Mouse (Mus musculus): ENCODE data around the gene Spock1.

Gene Spock1

DNA sequence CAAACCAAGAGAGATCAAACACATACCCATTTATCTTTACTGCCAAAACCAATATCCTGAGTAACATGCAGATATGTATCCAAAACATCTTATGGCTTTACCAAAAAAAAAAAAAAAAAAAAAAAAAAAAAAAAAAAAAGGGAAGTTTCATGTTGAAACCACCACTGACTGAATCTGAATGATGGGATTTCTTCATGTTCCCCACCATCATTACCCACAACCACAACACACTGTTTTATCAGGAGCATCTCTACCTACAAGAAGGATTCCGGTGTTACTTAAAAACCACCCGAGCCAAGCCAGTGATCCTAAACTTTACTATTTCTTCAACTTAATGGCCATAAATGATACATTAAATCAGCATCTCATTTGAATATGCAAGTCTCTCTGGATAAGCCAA, 109.5 kb downstream of the Spock1 start:
- no peak for DNase-seq (ENCODE audit: low read depth)

GRCm38 (mm10) chr13:57796951-57797692, 111.0 kb downstream of the Spock1 start:
- DNase-seq (ENCODE audit: low read depth) = no peak

DNA sequence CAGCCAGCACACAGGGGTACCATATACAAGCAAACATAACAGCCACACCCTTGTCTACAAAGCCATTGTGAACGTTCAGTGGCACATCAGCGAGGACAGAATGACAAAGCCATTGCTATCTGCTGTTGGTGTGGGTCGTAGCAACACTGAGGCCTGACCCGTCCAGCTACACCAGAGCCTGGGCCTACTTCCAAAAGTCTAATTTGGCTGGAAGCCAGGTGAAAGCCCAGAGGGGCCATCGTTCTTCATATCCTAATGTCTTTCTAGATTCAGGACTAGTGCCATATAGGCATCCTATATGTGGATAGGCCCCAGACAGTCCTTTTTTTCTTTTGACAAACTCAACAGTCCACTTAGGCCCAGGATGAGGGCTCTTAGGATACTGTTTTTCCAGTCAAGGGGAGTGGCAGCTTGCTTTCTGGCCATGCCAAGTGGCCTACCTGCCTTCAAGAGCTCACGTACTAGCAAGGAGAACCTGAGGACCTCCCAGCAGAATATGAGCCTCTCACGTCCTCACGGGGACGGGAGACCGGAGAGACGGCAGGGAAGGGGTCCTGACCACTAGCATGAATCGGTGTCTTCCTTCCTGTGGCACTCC, 114.4 kb downstream of the Spock1 start:
- no peak for DNase-seq (ENCODE audit: low read depth)

DNA sequence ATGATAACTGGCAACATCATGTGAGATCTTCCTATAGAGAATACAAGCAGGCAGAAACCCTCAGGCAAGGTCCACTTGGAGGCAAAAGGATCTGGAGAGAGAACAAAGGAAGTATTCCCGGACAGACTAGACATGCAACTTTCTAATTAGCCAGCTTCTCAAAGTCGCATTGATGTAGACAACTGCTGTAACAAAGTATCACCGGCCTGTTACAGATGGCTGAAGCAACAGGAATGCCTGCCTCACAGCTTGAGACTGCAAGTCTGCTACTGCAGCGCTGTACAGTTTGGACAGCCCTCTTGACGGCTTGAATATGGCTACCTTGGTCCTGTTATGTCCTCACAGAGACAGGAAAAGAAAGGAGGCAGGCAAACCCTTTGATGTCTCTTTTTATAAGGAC, 118.3 kb downstream of the Spock1 start:
- no peak for DNase-seq (ENCODE audit: low read depth)

DNA sequence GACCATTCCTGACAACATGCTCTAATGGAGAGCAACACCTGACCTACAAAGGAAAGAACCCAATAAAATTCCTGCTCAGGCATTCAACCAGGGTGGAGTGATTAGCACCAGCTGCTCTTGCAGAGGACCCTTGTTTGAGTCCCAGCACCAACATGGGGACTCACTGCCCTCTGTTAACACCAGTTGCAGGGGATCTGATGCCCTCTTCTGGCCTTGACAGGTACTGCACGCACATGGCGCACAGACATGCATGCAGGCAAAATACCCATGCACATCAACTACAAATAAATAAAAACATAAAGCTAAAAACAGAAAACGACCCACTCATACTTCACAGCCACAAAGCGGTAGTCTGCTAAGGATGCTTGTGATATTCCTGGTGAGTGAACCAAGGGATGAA, 119.8 kb downstream of the Spock1 start:
- no peak for DNase-seq (ENCODE audit: low read depth)

DNA sequence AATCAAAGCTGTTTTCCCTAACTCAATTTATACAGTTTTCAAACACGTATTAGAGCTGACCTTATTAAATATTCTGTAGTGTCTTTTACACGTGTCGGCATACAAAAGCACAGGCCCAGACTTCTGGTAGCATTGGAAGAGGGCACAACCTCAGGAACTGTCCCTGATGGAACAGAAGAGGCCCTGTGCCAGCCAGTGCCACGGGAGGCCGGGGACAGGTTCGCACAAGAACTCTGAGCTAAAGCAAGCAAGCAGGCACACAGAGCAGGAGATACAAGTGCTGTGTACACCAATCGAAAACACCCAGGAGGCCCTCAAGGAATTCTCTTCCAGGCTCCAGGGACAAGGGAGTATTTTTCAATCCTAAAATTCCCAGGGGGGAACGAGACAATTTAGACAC, 121.9 kb downstream of the Spock1 start:
- no peak for DNase-seq (ENCODE audit: low read depth)

DNA sequence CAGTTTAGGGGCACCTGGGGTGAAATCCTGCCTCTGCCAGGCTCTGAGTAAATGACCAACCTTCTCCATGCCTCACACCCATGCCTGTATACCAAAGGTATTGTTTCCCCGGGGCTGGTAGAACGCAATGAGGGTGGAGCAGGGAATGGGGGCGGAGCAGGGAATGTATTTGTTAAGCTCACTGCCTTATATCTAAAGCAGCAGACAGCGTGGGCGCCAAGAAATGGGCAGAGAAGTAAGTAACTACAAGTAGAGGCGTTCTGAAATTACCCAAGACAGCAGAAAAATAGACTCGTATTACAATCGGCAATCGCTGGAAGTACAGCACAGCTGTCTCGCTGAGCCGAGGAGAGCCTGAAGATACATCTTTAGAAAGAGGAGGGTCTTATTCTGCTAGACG, 125.2 kb downstream of the Spock1 start:
- no peak for DNase-seq (ENCODE audit: low read depth)

GRCm38 (mm10) chr13:57782107-57782561, 126.0 kb downstream of the Spock1 start:
- no peak for DNase-seq (ENCODE audit: low read depth)

DNA sequence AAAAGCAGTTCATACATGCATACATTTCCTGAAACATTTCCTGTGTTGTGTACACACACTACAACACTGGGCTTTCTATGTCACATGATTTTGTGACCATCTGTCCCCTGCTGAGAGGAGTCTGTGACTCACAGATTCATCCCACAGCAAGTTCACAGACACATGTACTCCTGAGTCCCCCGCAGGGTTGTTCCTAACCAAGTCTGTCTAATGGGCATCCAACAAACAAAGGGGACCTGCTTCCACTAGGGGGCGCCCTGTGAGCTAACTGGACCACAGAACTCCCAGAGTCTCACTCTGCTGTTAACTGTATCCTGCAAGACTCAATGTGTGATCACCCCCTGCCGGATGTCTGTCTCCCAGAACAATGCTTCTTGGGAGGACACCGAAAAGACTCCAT, 129.0 kb downstream of the Spock1 start:
- DNase-seq (ENCODE audit: low read depth) = no peak

GRCm38 (mm10) chr13:57778524-57778923, 129.6 kb downstream of the Spock1 start:
- DNase-seq (ENCODE audit: low read depth) = no peak

DNA sequence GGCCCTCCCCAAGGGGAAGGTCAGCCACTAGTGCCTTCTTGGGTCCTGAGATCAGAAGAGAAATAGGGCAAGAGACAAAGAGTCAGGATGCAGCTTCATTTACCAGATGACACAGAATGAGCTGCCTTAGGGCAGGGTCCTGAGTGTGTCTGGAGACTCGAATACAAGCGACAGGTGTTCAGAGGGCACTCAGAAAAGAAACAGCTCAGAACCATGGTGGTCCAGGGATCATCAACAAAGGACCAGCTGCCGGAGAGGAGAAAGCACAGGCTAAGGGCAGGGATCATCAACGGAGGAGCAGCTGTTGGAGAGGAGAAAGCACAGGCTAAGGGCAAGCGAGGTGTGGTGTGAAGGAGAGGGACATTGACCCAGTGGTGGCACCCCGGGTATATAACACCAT, 136.1 kb downstream of the Spock1 start:
- no peak for DNase-seq (ENCODE audit: low read depth)

GRCm38 (mm10) chr13:57766721-57767120, 141.4 kb downstream of the Spock1 start:
- DNase-seq (ENCODE audit: low read depth) = no peak

GRCm38 (mm10) chr13:57761122-57761521, 147.0 kb downstream of the Spock1 start:
- DNase-seq (ENCODE audit: low read depth) = no peak

GRCm38 (mm10) chr13:57760618-57761017, 147.5 kb downstream of the Spock1 start:
- no peak for DNase-seq (ENCODE audit: low read depth)

DNA sequence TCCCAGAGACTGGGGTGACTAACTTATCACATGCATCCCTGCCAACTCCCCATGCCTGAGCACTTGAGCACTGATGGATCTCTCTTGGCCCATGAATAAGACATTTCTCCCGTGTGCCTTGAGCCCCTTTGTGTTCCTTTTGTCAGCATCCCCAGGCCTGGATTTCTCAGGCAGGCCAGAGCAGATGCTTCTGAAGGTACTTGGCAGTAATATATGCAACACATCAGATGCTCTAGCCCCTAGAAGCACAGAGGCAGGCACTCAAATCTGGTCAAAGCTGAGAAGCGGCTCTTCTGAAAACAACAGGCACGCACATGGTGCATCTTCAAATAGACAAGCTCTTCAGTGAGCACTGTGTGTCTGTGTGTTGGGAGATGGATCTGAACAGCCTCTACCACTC, 151.8 kb downstream of the Spock1 start:
- no peak for DNase-seq (ENCODE audit: low read depth)

GRCm38 (mm10) chr13:57750831-57751230, 157.3 kb downstream of the Spock1 start:
- DNase-seq (ENCODE audit: low read depth) = no peak

DNA sequence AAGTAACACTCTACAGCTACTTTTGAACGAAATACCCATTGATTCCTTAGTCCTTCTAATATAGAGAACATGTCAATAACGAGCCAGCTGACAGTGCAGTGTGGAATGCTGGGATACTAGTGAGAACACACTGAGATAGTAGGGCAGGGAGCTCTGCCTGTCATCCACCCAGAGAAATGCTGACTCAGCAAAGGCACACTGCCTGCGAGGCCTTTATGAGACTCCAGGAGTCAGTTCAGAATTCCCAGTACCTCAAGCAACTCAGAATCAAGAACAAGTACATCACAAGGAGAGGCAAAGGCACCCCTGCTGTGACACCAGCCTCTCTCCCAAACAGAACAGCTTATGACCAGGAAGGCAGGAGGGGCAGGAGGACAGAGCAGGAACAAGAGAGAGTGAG, 163.5 kb downstream of the Spock1 start:
- no peak for DNase-seq (ENCODE audit: low read depth)

DNA sequence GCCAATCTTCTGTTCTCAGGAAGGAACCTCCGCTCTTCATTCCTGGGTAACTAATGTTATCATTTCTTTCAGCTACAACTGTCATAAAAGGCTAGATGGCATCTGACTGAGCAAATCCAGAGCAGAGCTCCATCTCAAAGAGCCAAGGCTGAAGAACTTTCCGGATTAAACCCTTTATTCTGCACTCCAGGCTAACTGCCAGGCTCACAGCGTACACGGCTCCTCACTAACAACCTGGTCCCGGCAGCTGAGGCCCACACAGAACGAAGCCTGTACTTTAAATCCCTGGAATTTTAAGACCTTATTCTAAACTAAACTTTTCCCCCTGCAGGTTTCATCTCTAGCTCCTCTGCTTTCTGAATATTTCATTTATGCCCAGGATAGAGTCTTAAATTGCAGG, 166.9 kb downstream of the Spock1 start:
- no peak for DNase-seq (ENCODE audit: low read depth)

- DNase-seq (ENCODE audit: low read depth) = no peak
These were observed 167.7 kb downstream of the Spock1 start for GRCm38 (mm10) chr13:57740473-57740872.

DNA sequence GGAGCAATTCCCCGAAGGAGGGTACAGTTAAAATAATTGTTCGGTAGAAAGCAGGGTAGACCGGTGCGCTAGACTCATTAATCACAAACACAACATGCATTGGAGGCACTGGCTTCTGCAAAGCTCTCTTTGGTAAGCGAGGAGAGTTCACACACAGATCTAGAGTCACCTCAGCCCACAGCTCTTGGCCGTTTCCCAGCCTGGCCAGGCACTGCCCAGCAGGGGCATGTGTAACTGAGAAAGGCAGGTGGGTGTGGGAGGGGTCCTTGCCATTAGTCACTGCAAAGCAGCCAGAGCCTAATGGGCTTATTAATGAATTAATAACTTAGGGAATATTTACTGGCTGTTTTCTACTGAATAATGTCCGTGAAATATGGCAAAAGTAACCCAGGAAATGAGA, 172.1 kb downstream of the Spock1 start:
- no peak for DNase-seq (ENCODE audit: low read depth)

DNA sequence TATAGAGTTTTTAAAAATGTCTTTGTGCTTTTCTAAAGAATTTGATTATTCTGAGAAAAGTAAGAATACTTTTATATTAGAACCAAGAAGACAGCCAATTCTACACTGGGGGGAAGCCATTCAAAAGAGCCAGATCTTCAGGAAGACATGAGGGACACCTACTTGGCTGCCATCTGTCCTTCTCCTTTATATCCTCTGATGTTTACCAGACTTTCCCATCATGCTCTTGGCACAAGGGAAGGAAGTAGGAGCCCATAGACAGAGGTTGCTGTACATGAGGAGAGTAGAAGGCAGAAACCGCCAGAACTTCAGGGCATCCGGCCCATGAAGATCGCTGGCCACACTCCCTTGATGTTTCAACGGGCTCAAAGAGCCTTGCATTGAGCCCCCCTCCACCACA, 173.6 kb downstream of the Spock1 start:
- no peak for DNase-seq (ENCODE audit: low read depth)

DNA sequence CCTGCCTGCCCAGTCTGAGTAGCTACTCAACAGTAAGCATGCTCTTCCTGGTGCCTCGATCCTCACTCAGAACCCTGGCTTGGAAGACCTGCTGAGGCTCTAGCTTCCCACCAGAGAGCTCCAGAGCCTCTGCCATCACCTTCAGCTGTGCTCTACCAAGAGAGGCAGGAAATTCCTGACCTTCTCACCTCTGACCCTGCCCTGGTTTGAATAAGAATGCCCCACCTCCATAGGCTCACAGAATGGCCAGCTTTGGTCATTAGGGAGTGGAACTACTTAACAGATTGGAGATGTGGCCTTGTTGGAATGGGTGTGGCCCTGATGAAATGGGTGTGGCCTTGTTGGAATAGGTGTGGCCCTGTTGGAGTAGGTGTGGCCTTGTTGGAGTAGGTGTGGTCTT, 174.6 kb downstream of the Spock1 start:
- DNase-seq (ENCODE audit: low read depth) = no peak

GRCm38 (mm10) chr13:57732251-57732650, 175.9 kb downstream of the Spock1 start:
- DNase-seq (ENCODE audit: low read depth) = no peak

DNA sequence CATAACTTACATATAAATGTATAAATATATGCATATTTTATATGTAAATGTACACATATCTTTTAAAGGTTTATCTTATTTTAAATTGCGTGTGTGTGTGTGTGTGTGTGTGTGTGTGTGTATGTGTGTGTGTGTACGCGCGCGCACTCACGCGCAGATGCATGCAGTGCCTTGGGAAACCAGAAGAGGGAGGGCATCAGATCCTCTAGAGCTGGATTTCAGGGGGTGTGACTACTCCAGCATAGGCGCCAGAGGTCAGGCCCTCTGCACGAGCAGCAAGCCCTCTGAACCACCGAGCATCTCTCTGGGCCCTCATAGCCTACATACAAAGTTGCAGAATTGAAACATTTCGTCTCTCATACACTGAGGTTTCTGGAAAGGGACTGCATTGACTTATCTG, 180.4 kb downstream of the Spock1 start:
- no peak for DNase-seq (ENCODE audit: low read depth)

All from induced T-regulatory cell, adult 2 months (primary cell).